Mouse (Mus musculus) adrenal gland, adult 2 months (tissue): ENCODE results near the gene Il12a. TPM values are rescaled to one million over a fixed set of nuclear protein-coding genes. Genes with fewer than 3 reads are reported as not detected.
A peak's percentile ranks its signal among the peaks of the same experiment; 100 is the strongest.

ENCODE experiments used
- DNase-seq: peaks from one replicate; pipeline ENCODE4 v3.0.0; 2021
- long read RNA-seq: library from polyadenylated mRNA; stranded (forward); transcript quantifications from one replicate; pipeline ENCODE4 v2.0.0, GENCODE M21; 2021
- polyA plus RNA-seq: library from polyadenylated mRNA; depleted of rRNA; stranded (reverse); fragments of >200 nt; gene quantifications from 2 replicates; pipeline ENCODE4 v1.2.3, GENCODE M21; 2012; rRNA removed
- total RNA-seq, 2 experiments: library from RNA; stranded (reverse); gene quantifications; 2 replicates each; pipeline ENCODE4 v1.2.3; 2021

Gene Il12a
- total RNA-seq (under 1 TPM; 0.52 to 0.97 TPM), polyA plus RNA-seq (0.19 TPM in 1 of 2 replicates, not detected in the other)
- long read RNA-seq, partial matches to known transcripts, result 0 of 1 reads
- long read RNA-seq, other reads (novel, unspliced or antisense), result 0 of 1 reads

DNA sequence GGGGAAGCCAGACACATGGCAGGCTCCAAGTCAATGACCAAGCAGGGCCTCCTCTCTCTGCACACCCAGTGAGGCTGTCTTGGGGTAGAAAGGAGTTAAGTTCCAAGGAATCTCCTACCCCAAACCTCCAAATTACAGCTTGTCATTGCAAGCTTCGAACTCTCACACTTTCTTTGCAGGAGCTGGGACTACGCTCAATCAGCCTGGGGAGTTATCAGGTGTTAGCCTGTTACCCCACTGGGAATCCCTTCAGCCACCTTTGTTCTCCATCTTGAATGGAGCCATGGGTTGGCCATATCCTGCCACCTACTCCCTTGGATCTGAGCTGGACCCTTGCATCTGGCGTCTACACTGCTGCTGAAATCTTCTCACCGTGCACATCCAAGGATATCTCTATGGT, at the start of gene Il12a:
Gene Il12a, plus strand, starts transcription at position 301 of the 400 bp plus-strand sequence.
- DNase-seq, result no peak

DNA sequence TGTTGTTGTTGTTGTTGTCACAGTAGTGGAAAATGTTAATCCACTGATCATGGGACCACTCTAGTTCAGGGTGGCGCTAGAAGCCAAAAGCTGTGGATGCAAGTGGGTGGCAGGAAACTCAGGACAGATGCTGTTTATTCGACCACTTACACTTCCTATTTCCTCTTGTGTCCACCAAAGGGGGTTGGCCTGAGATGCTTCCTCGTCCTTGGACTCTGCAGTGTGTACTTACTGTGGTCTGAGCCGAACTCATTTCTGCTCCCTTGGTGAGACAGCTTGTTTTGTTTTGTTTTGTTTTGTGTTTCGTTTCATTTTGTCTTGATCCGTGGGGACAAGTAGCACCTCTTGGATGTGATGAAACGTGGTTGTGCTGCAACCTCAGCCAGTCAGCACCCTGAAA, 47.5 kb upstream of the Il12a start:
- DNase-seq, result no peak

GRCm38 (mm10) chr3:68646387-68647130, 43.9 kb upstream of the Il12a start:
- DNase-seq, result no peak

GRCm38 (mm10) chr3:68647282-68647681, 43.2 kb upstream of the Il12a start:
- DNase-seq, result no peak

- no peak for DNase-seq
These were observed 40.2 kb upstream of the Il12a start for GRCm38 (mm10) chr3:68650251-68650650.

DNA sequence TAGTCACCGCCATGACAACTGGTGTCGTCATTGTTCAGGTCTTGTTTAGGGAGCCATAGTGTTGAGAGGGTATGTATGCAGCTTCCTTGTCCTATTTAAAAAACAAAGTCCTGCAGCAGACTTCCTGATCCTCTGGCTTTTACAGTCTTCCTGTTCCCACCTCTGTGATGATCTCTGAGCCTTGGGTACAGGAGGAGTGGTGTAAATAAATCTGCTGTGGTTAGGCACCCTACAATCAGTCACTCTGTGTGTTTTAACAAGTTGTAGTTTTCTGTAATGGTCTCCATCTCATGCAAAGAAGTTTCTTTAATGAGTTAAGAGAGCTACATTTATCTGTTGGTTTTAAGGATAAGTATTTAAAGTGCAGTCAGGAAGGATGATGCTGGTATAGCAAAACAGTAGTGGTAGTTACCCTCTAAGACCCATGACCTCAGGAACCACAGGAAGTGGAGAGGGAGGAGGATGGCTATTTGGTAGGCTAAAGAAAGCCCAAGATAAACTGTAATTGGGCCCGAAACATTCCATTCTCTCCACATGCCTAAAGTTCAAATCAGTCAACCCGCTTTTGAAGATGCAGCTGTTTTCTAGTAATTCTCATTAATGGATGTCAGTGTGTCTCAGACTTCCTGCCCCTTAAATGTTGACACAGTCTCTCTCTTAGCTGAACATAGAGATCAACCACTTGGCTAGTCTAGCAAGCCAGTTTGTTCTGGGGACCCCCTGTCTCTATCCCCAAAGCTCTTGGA, 33.7 kb upstream of the Il12a start:
- no peak for DNase-seq

DNA sequence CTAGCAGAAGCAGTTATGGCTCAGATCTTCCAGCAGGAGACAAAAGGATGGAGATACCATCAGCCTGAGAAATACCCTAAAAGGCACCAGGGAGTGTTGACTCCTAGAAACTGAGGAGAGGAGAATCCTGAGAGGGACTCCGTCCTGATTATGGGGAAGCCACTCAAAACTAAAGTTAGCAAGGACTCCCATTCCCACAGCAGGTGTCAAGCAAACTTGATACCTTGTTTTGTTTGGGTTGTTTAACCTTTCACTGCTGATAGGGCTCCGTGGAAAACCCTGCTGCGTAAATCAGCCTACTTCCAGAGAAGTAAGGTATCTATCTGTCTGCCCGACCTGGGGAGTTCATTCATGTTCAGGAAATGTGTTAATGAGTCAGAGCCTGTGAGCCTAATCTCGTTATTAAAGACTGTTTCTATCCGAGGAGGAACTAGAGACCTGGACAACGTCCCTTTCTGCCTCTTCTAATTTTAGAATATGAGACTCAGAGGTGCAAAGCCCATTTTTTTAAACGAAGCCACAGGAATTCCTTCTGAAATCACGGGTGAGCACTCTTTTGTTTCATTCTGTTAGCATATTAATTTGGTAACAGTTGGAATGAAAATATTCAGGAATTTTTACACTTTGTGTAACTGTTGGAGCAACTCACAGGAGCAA, 32.7 kb upstream of the Il12a start:
- DNase-seq, result no peak

- DNase-seq, result no peak
These were observed 30.4 kb upstream of the Il12a start for GRCm38 (mm10) chr3:68659996-68660395.

- no peak for DNase-seq
These were observed 29.9 kb upstream of the Il12a start for GRCm38 (mm10) chr3:68660538-68660937.

- DNase-seq, result no peak
These were observed 28.1 kb upstream of the Il12a start for GRCm38 (mm10) chr3:68662386-68662785.

DNA sequence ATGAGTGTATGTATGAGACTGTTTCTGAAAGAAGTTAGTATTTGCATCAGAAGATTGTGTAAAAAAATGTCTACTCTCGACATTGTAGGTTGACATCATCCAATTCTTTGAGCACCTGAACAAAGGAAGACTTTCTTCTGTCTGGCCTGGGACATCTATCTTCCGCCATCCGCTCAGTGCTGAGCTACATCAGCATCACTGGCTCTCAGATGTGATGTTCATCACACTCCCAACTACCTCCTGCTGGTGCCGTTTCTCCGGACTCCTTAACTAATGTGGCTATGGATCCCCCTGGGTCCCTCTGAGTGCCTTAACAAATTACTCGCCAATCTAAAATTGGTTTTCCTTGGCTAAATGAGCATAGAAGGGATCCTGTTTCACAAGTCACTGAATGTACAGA, 26.1 kb upstream of the Il12a start:
- DNase-seq, result no peak

- no peak for DNase-seq
These were observed 24.1 kb upstream of the Il12a start for GRCm38 (mm10) chr3:68666377-68666776.

- DNase-seq, result no peak
These were observed 22.6 kb upstream of the Il12a start for GRCm38 (mm10) chr3:68667852-68668251.

DNA sequence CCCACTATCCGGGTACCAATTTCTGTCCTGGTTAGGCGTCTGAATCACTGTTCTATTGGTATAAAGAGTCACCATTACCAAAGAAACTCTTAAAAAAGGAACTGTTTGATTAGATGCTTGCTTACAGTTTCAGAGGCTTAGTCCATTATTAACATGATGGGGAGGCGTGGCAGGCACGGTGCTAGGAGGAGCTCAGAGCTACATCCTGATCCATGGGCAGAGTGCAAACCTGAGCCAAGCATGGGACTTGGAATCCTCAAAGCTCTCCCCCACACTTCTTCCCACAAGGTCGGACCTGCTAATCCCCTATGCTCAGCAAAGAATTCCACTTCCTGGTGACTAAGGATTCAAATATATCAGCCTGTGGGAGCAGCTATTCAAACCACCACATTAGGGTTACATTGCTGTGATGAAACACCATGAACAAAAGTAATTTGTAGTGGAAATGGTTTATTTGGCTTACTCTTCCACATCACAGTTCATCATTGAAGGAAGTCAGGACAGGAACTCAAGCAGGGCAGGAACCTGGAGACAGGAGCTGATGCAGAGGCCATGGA, 20.9 kb upstream of the Il12a start:
- no peak for DNase-seq

DNA sequence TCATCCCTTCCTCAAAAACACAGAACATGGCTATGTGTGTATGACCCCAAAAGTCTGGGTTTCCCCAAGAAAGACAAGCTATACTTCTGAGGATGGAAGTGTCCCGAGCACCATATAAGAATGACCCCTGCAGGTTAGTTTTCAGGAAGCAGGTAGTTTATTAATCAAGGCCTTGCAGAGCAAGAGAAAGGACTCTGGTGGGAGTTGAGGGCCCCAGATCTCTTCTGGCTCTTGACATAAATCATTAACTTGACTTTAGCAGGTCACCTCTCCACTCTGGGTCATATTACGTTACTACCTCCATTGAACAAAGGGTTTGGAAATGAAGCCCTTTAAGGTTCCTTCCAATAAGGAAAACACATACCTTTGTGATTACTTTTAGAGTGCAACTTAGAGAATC, 15.7 kb upstream of the Il12a start:
- DNase-seq, result no peak

DNA sequence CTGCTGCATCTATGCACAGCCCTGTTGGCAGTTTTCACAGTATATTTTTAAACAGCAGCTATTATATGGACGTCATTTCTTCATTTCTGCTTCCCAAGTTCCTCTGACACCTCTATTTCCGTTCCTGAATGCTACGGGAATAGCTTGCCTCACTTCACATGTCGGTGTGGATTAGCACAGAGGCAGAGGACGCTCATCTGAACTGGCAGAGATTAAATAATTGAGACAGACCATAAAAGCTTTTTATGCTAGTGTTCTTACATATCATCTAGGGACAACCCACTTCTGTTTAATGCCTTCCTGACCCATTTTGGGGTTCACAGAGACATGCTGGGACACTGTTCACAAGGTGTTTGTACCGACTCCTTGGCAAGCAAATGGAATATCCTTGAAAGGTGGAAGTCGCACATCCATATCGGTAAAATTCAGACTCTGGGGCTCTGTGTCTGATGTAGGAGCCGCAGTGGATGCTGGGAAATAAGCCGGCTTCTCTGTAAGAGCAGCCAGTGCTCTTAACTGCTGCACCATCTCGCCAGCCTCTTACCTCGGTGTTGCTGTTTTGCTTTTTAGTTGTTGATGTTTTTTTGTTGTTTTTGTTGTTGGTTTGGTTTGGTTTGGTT, 15.1 kb upstream of the Il12a start:
- DNase-seq, result no peak

DNA sequence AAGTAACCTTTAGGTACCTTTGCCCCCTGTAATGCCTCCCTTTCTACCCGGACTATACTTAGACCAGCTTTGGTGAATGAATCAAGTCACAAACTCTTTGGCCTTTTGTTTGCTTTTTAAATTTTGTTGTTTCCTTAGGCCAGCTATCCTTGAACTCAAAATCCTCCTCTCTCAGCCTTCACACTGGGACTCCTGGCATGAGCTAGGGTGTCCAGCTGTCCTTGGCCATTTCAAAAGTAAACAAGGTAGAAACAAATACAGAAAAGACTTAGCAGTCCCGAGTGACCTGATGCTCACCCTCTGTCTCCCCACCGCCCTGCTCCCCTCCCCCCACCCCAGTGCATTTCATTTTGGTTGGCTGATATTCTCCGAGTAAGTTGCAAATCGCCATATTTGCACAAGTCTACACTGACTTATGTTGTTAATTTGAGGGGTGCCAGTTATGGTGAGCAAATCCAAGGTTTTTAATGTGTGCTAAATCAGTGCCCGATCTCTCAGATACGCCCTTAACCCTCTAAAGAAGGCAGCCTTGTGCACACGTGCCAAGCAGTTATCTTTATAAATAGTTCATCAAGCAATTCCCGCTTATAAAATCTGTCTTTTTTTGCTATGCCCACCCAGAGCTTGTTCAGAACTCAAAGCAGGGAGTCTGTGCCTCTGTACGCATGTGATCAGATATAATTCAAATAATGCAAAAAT, 14.3 kb upstream of the Il12a start:
- DNase-seq, result peak; percentile 10

- peak; percentile 62 for DNase-seq
These were observed 13.6 kb upstream of the Il12a start for GRCm38 (mm10) chr3:68676831-68677303.

- DNase-seq, result no peak
These were observed 11.4 kb upstream of the Il12a start for GRCm38 (mm10) chr3:68678805-68679585.

DNA sequence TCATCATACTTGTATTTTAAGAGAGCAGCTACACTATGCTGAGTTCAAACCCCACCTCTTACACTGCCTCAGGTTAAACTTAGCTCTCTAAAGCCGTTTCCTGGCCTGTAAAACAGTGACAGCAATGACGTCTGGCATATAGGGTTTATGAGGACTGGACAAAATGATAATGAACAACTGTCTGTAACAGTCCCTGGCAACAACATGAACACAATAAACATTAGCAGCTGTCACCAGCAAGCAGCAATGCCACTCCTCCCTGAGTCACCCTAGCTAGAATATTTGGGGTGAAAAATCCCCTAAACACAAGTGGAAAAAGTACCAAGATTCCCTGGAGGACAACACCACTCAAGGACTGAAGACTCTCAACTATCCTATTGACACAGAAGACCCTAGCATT, 6.9 kb upstream of the Il12a start:
- DNase-seq, result no peak
